In the genomic region with DNA sequence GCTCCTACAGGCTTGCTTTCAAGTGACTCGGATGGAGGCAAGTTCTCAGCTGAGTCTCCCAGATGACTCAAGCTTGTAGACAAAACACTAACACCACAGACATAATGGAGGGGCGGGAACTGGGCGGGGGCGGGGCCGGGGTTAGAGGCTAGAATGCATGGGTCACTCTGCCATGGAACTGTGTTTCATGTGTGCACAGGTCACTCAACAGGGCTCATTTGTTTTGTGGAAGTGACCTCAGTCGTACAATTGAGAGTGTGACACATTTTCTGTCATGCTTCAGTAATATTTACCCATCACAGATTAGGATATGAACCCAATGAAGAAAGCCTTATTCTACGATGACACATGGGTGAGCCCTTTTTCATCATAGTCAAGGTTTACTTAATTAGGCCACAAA, we compare ENCODE assay signal across 25 mouse cellular contexts. TPM values are rescaled to one million over a fixed set of nuclear protein-coding genes. Genes with fewer than 3 reads are reported as not detected.
DNase-seq lines count a peak whose midpoint lies in the region; ATAC-seq and TF ChIP-seq lines count a peak whose summit lies in the region.
"Had no signal": no experiment of that assay in that cellular context is flagged by ENCODE, and none has a peak within 500 bp of the region (broad histone marks: within the 10 kb centered on the region; RNA-seq: fewer than 3 reads in every experiment).

No protein-coding gene starts in this region.

- H3K36me3 ChIP-seq in hindbrain, embryonic 10.5 days, result no peaks in the 10 kb centered on the region
- no peaks in the 10 kb centered on the region for H3K36me3 ChIP-seq in hindbrain, embryonic 12.5 days
- no peaks in the 10 kb centered on the region for H3K36me3 ChIP-seq in embryonic facial prominence, embryonic 10.5 days (replicated peaks)
- H3K36me3 ChIP-seq: embryonic facial prominence, embryonic 13.5 days; forebrain, embryonic 12.5 days; forebrain, embryonic 15.5 days had no signal

- no peak overlapping the region for H3K9ac ChIP-seq in hindbrain, embryonic 12.5 days
- H3K9ac ChIP-seq: embryonic facial prominence, embryonic 13.5 days; forebrain, embryonic 12.5 days; forebrain, embryonic 15.5 days; hindbrain, embryonic 14.5 days had no signal

- POLR2A ChIA-PET in Patski (lab: Charles Lee), result no interaction called here

- no peak for TF ChIP-seq CTCF in Patski (IDR thresholded peaks at IDR 0.05)

- WGBS in hindbrain, embryonic 10.5 days, result 51% methylated on average over 7 of the region's 7 CpGs
- 55% methylated on average over 7 of the region's 7 CpGs for WGBS in hindbrain, embryonic 12.5 days
- 68% methylated on average over 7 of the region's 7 CpGs for WGBS in embryonic facial prominence, embryonic 10.5 days

- in situ Hi-C loops in Patski (cut with MboI; ENCODE audit: low pct_unique_long_range_greater_than_20kb), result no loop called here

- no peak overlapping the region for H3K27ac ChIP-seq in hindbrain, embryonic 10.5 days
- H3K27ac ChIP-seq in hindbrain, embryonic 12.5 days, result no peak overlapping the region
- no peak overlapping the region for H3K27ac ChIP-seq in embryonic facial prominence, embryonic 10.5 days (replicated peaks)
- H3K27ac ChIP-seq: embryonic facial prominence, embryonic 13.5 days; forebrain, embryonic 12.5 days; forebrain, embryonic 15.5 days; heart, adult 2 months; hindbrain, embryonic 14.5 days; hindbrain, postnatal 0 days had no signal

- peaks cover 8% of the 10 kb centered on the region; the same call in 1 of the 2 replicates for H3K9me3 ChIP-seq in hindbrain, embryonic 10.5 days
- 0 out of 2 replicates have a peak, but pooled peaks cover 4% of the 10 kb centered on the region for H3K9me3 ChIP-seq in hindbrain, embryonic 12.5 days (replicated peaks)
- H3K9me3 ChIP-seq in embryonic facial prominence, embryonic 10.5 days, result peaks cover 4% of the 10 kb centered on the region; the same call in 1 of the 2 replicates
- H3K9me3 ChIP-seq: embryonic facial prominence, embryonic 13.5 days; forebrain, embryonic 12.5 days; forebrain, embryonic 15.5 days had no signal

- no peak overlapping the region for H3K4me3 ChIP-seq in hindbrain, embryonic 10.5 days
- no peak overlapping the region for H3K4me3 ChIP-seq in hindbrain, embryonic 12.5 days
- no peak overlapping the region for H3K4me3 ChIP-seq in embryonic facial prominence, embryonic 10.5 days
- H3K4me3 ChIP-seq: embryonic facial prominence, embryonic 13.5 days; erythroblast, embryonic 14.5 days; forebrain, embryonic 12.5 days; forebrain, embryonic 15.5 days; heart, adult 2 months had no signal

- H3K4me2 ChIP-seq in hindbrain, embryonic 12.5 days (replicated peaks), result no peak overlapping the region
- H3K4me2 ChIP-seq: embryonic facial prominence, embryonic 13.5 days; forebrain, embryonic 12.5 days; forebrain, embryonic 15.5 days; heart, embryonic 11.5 days; hindbrain, embryonic 14.5 days had no signal

- H3K4me1 ChIP-seq in hindbrain, embryonic 10.5 days (replicated peaks), result peaks cover 10% of the 10 kb centered on the region; the same call in 1 of the 2 replicates
- H3K4me1 ChIP-seq in hindbrain, embryonic 12.5 days, result no peaks in the 10 kb centered on the region
- H3K4me1 ChIP-seq in embryonic facial prominence, embryonic 10.5 days, result peaks cover 5% of the 10 kb centered on the region; the same call in 1 of the 2 replicates
- H3K4me1 ChIP-seq: embryonic facial prominence, embryonic 13.5 days; forebrain, embryonic 12.5 days; forebrain, embryonic 15.5 days had no signal

- ATAC-seq in hindbrain, embryonic 12.5 days (ENCODE audit: low FRiP score), result no peak
- no peak for ATAC-seq in Patski
- ATAC-seq: CD4-positive, CD25-positive, alpha-beta regulatory T cell, adult 4 months; forebrain, embryonic 15.5 days; hindbrain, postnatal 0 days; inflammation-experienced regulatory T-cells, adult 6 months; intestine, embryonic 16.5 days had no signal

- H3K27me3 ChIP-seq in hindbrain, embryonic 10.5 days (ENCODE audit: insufficient read depth, poor library complexity, severe bottlenecking), result no peaks in the 10 kb centered on the region
- H3K27me3 ChIP-seq in hindbrain, embryonic 12.5 days, result no peaks in the 10 kb centered on the region
- H3K27me3 ChIP-seq in Patski, result no peaks in the 10 kb centered on the region
- H3K27me3 ChIP-seq in embryonic facial prominence, embryonic 10.5 days (replicated peaks; ENCODE audit: low read depth, poor library complexity, severe bottlenecking), result no peaks in the 10 kb centered on the region
- H3K27me3 ChIP-seq: embryonic facial prominence, embryonic 13.5 days; forebrain, embryonic 12.5 days; forebrain, embryonic 15.5 days had no signal

- peak; percentile 42 for DNase-seq in hindbrain, embryonic 10.5 days (ENCODE audit: low spot score)
- peak; percentile 3 for DNase-seq in Patski (ENCODE audit: low read depth, low spot score)
- DNase-seq in embryonic facial prominence, embryonic 10.5 days (ENCODE audit: low spot score), result peak; percentile 29
- DNase-seq in liver, result no peak
- no peak for DNase-seq in spleen, adult 12 weeks (ENCODE audit: low spot score)
- DNase-seq: adrenal gland, adult 2 months; adrenal gland, postnatal 14 days; cerebellum, adult 11-12 months; cerebellum, adult 8-10 months; cerebellum, postnatal 36 days; gastrocnemius, postnatal 25 days; heart, adult 2 months had no signal

- CTCF ChIA-PET in Patski (lab: Charles Lee), result interaction anchor here (1.2 to 1.5 kb wide), 2 partner anchors 23 to 65 kb away, joined by 3 to 4 read pairs; no protein-coding TSS in a partner anchor

RNA-seq across cellular contexts. Expression of a gene that starts 20.2 kb away (rescaled TPM):
- polyA plus RNA-seq in hindbrain, embryonic 10.5 days (2016; fragmentation: Nextera tagmentation; extraction: Ambion mirVana), result 0.82 and 0.93 TPM in 2 replicates
- 0.13 and 0.93 TPM in 2 replicates for polyA plus RNA-seq in hindbrain, embryonic 12.5 days (2016; fragmentation: Nextera tagmentation; extraction: Ambion mirVana)
- not detected for polyA plus RNA-seq in Patski (2021)
- 0.21 and 0.41 TPM in 2 replicates for polyA plus RNA-seq in embryonic facial prominence, embryonic 10.5 days (2016; fragmentation: Nextera tagmentation; extraction: Ambion mirVana)
- polyA plus RNA-seq: C2C12; CD4-positive, CD25-positive, alpha-beta regulatory T cell, adult 4 months; erythroblast, embryonic 14.5 days; heart, postnatal 0 days; inflammation-experienced regulatory T-cells, adult 6 months had no signal

Comparison
In these comparisons a context has a peak if more than half of its experiments do, and no peak if none do; other contexts are left out.
1. DNase-seq: peak in hindbrain, embryonic 10.5 days (single experiment), Patski (single experiment) and embryonic facial prominence, embryonic 10.5 days (single experiment); none in liver (single experiment) and spleen, adult 12 weeks (single experiment).